Mouse (Mus musculus): Measurements from ENCODE around the gene Rbm8a. TPM values are rescaled to one million over a fixed set of nuclear protein-coding genes. Genes with fewer than 3 reads are reported as not detected.
"Not testable (repeated sequence)": the region's sequence is repeated elsewhere in the genome, so short reads cannot be mapped to it uniquely, and the experiment has no call there.

Gene Rbm8a
- polyA plus RNA-seq, 1 experiment from 2014 or later = 150 TPM

DNA sequence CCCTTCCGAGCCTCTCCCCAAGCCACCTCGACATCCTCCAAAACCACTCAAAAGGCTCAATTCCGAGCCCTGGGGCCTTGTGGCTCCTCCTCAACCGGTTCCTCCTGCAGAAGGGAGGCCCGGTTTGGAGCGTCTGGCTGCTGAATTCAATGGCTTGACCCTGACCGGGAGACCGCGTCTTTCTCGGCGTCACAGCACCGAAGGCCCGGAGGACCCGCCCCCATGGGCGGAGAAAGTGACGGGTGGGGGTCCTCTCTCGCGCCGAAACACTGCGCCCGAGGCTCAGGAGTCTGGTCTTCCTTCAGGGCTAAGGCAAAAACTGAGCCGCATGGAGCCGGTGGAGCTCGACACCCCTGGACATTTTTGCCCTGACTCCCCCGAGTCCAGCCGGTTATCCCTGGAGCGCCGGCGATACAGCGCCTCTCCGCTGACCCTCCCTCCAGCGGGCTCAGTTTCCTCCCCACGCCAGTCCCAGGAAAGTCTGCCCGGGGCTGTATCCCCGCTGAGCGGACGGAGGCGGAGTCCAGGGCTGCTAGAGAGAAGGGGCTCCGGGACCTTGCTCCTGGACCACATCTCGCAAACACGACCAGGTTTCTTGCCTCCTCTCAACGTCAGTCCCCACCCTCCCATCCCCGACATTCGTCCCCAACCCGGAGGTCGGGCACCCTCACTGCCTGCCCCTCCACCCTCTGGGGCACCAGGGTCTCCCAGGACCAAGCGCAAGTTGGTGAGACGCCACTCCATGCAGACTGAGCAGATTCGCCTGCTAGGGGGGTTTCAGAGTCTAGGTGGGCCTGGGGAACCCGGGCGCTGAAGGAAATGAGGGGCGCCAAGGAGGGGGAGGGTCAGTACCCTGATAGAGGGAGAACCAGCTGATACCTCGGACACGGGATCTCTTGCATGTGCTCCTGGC, 31.3 kb upstream of the Rbm8a start:
- Histone ChIP-seq H3K9me3 (no peaks in the 10 kb centered on the region), H3K36me3 (no peaks in the 10 kb centered on the region), H3K27me3 (ENCODE audit: insufficient read depth, poor library complexity, severe bottlenecking) (peaks cover 28% of the 10 kb centered on the region), H3K4me1 (peaks cover 52% of the 10 kb centered on the region), H3K27ac (peak overlapping the region; percentile 90), H3K4me3 (peak overlapping the region; percentile 71)
- peak; percentile 82 for DNase-seq (ENCODE audit: low spot score)
- 2% methylated on average over 54 of the region's 54 CpGs for WGBS

DNA sequence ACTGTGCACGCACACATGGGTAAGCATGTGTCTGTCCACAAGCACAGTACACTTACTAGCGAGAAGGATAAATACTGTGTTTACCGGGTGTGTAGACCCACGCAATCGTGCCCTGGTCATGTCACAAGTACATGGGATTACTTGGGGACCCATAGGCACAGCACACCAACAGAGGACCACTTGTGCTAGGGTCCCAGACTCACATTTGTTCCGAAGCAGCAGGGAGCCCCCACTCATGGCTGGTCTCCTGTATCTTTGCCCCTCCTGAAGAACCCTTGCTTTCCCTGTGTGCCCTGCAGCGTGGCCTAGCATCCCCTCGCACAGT, 30.7 kb upstream of the Rbm8a start:
- WGBS = 51% methylated on average over 8 of the region's 8 CpGs
- peaks cover 28% of the 10 kb centered on the region for H3K27me3 ChIP-seq (ENCODE audit: insufficient read depth, poor library complexity, severe bottlenecking)
- H3K27ac ChIP-seq = 0 out of 2 replicates have a peak overlapping the region, but pooled peaks have one; percentile 90
- DNase-seq (ENCODE audit: low spot score) = no peak
- peak overlapping the region; percentile 71 for H3K4me3 ChIP-seq
- H3K4me1 ChIP-seq = peaks cover 54% of the 10 kb centered on the region
- H3K9me3 ChIP-seq = no peaks in the 10 kb centered on the region
- peaks cover 3% of the 10 kb centered on the region for H3K36me3 ChIP-seq

DNA sequence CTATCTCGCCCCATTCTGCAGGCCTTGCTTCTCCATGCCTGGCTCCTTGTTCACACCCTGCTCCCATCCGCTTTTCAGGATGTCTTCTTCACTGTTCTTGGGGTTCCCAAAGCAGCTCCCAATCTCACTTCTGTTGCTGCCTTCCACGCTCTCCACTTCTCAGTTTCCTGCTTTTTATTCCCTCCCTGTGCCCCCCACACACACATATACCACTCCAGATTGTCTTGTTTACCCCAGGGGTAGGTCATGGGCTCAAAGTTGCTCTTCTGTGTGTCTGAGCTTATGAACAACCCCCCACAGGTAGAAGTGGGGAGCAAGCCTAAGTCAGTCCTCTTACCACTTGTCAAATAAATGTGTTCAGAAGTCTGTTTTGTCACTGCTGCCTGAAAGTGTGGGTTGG, 30.3 kb upstream of the Rbm8a start:
- H3K9me3 ChIP-seq = no peaks in the 10 kb centered on the region
- H3K27ac ChIP-seq = no peak overlapping the region
- peaks cover 28% of the 10 kb centered on the region for H3K27me3 ChIP-seq (ENCODE audit: insufficient read depth, poor library complexity, severe bottlenecking)
- H3K36me3 ChIP-seq = peaks cover 6% of the 10 kb centered on the region
- peaks cover 54% of the 10 kb centered on the region for H3K4me1 ChIP-seq
- 74% methylated on average over 3 of the region's 3 CpGs for WGBS
- no peak for DNase-seq (ENCODE audit: low spot score)
- peak overlapping the region; percentile 71; the same call in 1 of the 2 replicates for H3K4me3 ChIP-seq

DNA sequence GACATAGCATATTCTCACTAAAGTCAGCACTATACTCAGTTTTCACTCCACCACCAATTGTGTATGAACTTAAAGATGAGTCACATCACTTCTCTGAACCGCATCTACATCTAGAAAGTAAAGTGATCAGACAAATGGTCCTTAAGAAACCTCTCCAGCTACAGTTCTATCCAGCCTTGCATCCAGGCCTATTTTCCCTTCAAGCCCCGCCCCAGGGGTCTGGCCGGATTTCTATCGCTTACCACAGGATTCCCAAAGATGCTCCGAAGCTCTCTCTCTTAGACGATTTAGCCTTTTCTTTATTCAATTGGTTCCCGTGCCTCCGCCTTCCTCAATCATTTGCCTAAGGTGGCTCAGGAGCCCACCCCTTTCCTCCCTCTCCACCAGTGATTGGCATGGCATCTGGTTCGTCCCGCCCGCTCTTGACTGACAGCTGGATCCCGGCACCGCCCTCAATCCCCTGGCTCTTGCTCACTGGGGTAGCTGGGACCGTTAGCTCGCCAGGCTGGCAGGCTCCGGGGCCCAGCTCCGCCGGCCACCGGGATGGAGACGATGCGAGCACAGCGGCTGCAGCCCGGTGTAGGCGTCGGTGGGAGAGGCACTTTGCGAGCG, 29.0 kb upstream of the Rbm8a start, which contains the start of gene Lix1l:
Lix1l (plus strand) TSS at position 511 of the 612 bp plus-strand sequence.
- 1% methylated on average over 27 of the region's 27 CpGs for WGBS
- Histone ChIP-seq H3K27ac (peak within 1 kb of the TSS; percentile 98), H3K36me3 (peaks cover 7% of the 10 kb centered on the region), H3K9me3 (no peaks in the 10 kb centered on the region), H3K4me3 (peak within 1 kb of the TSS; percentile 92), H3K27me3 (ENCODE audit: insufficient read depth, poor library complexity, severe bottlenecking) (peaks cover 17% of the 10 kb centered on the region), H3K4me1 (peaks cover 52% of the 10 kb centered on the region)
- peak; percentile 98 for DNase-seq (ENCODE audit: low spot score)

DNA sequence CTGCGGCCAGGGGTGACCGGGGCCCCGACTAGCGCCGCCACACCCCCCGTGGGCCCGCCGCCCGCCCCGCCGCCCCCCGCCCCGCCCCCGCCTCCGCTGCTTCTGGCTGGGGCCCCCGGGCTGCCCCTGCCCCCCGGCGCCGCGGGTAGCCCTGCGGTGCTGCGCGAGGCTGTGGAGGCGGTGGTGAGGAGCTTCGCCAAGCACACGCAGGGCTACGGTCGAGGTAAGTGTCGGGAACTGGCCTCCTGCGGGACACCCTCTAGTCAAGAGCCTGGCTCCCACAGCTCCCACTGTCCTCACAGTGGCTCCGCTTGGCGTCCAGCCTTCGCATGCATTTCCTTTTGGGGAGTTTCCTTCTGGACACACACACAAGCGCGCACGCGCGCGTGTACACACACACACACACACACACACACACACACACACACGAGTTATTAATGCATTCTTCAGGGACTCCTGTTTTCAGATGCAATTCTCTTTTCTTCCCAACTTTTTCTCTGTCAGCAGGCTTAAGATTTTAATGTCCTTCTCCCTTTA, 28.4 kb upstream of the Rbm8a start:
- Histone ChIP-seq H3K27ac (peak overlapping the region; percentile 98), H3K4me3 (peak overlapping the region; percentile 92), H3K4me1 (peaks cover 47% of the 10 kb centered on the region), H3K9me3 (no peaks in the 10 kb centered on the region), H3K36me3 (peaks cover 11% of the 10 kb centered on the region), H3K27me3 (ENCODE audit: insufficient read depth, poor library complexity, severe bottlenecking) (peaks cover 12% of the 10 kb centered on the region; the same call in 1 of the 2 replicates)
- WGBS = under 1% methylated on average over 38 of the region's 40 CpGs
- DNase-seq (ENCODE audit: low spot score) = peak; percentile 88

DNA sequence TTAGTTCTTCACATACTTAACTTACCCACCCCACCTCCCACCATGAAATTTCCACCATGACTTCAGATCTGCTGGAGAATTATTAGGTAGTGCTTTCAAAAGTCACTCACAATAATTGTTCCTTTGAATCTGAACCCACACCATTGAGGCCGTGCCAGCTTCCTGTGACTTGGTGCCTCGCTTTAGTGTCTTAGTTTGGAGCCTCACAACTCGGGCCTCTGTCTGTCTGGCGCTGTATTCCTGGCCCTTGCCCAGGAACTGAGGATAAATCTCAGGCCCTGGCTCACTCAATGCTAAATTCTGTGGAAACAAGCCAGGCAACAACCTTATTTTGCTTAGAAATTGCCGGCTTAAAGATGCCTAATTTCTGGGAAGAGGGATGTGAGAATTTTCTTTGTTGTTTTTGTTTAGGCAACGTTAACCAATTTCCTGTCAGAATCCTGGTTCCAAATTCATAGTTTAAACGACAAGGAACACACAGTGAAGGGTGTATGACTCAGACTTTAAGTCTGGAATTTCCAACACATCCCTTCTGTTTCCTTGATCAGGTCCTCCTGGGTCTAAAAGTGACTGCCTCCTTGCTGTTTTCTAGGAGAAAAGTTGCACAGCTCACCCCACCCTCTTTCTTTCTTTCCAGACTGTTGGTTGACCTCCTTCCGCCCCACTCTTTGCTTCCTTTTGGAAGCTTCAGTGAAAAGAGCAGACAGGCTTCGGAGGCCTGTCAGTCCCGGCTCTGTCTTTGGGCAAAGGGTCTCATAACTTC, 27.6 kb upstream of the Rbm8a start:
- peaks cover 8% of the 10 kb centered on the region; the same call in 1 of the 2 replicates for H3K27me3 ChIP-seq (ENCODE audit: insufficient read depth, poor library complexity, severe bottlenecking)
- DNase-seq (ENCODE audit: low spot score) = no peak
- peaks cover 39% of the 10 kb centered on the region for H3K4me1 ChIP-seq
- H3K36me3 ChIP-seq = peaks cover 11% of the 10 kb centered on the region
- no peaks in the 10 kb centered on the region for H3K9me3 ChIP-seq
- WGBS = 42% methylated on average over 10 of the region's 10 CpGs
- peak overlapping the region; percentile 98 for H3K27ac ChIP-seq
- peak overlapping the region; percentile 92 for H3K4me3 ChIP-seq

DNA sequence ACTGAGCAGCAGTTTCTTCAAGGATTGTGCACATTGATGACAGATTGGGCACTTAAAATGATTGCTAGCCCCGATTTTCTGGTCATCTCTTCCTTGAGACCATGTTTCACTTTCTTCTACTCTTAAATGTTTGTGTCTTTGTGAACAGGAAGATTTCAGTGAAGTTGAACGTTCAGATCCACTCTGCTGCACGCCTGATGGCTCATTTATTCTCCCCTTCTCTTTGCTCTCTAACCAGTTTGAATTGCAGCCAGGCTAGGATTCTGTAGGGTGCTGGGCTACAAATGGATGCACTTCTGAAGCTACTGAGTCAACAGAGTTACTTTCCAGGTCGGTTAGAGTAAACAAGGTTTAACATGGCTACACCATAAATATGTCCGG, 27.0 kb upstream of the Rbm8a start:
- Histone ChIP-seq H3K36me3 (peaks cover 15% of the 10 kb centered on the region), H3K4me1 (peaks cover 33% of the 10 kb centered on the region), H3K9me3 (no peaks in the 10 kb centered on the region), H3K4me3 (peak overlapping the region; percentile 92), H3K27me3 (ENCODE audit: insufficient read depth, poor library complexity, severe bottlenecking) (peaks cover 8% of the 10 kb centered on the region; the same call in 1 of the 2 replicates), H3K27ac (peak overlapping the region; percentile 98; the same call in 1 of the 2 replicates)
- WGBS = 62% methylated on average over 5 of the region's 5 CpGs
- no peak for DNase-seq (ENCODE audit: low spot score)

DNA sequence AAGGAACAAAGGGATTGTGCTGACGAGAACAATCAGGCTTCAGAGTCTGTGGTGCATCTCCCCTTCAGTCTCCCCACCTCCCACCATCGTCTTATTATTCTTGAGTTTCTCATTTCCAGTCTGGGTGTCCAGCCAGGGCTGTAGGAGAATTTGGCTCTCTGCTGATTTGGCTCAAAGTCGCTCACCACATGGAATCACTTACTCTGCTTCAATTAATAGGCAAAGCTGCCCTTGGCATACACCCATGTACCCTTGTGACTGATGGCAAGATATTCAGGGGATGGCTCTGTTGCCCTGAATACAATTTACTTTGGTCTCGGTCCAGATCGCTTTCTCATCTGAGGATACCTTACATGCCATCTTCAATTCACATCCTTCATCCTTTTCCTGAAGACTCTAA, 26.4 kb upstream of the Rbm8a start:
- Histone ChIP-seq H3K4me1 (peaks cover 27% of the 10 kb centered on the region), H3K4me3 (peak overlapping the region; percentile 92; the same call in 1 of the 2 replicates), H3K36me3 (peaks cover 19% of the 10 kb centered on the region), H3K27ac (0 out of 2 replicates have a peak overlapping the region, but pooled peaks have one; percentile 98), H3K27me3 (ENCODE audit: insufficient read depth, poor library complexity, severe bottlenecking) (peaks cover 8% of the 10 kb centered on the region; the same call in 1 of the 2 replicates), H3K9me3 (no peaks in the 10 kb centered on the region)
- no peak for DNase-seq (ENCODE audit: low spot score)
- WGBS = 80% methylated on average over 5 of the region's 5 CpGs

DNA sequence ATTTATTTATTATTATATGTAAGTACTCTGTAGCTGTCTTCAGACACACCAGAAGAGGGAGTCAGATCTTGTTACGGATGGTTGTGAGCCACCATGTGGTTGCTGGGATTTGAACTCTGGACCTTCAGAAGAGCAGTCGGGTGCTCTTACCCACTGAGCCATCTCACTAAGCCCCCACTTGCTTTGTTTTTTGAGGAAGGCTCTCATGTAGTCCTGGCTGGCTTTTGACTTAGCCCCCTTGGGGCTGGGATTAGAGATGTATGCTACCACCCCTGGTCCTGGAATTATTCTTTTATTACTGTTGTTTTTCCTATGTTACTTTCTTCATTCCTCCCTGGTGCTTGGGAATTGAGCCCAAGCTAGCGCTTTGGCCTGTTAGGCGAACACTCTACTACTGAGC, 23.7 kb upstream of the Rbm8a start:
- not testable (repeated sequence) for H3K27me3 ChIP-seq (ENCODE audit: insufficient read depth, poor library complexity, severe bottlenecking); H3K4me3 ChIP-seq; H3K27ac ChIP-seq; H3K9me3 ChIP-seq; DNase-seq (ENCODE audit: low spot score)
- H3K4me1 ChIP-seq = peaks cover 24% of the 10 kb centered on the region
- H3K36me3 ChIP-seq = peaks cover 25% of the 10 kb centered on the region
- WGBS = 82% methylated on average over 4 of the region's 4 CpGs

DNA sequence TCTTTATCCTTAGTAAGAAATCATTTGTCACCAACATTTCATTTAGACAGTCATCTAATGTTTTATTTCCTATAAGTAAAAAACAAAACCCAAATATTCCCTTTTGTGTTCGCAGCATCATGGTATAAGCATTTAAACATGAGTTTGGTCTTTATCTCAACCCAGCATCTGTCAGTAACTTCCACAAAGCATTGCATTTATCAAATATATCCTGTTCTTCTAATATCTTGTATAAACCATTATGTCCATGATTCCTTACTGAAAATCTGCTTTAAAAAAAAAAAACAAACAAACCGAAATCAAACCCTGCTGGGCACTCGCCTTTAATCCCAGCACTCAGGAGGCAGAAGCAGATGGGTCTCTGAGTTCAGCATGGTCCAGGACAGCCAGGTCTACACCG, 23.1 kb upstream of the Rbm8a start:
- H3K27me3 ChIP-seq (ENCODE audit: insufficient read depth, poor library complexity, severe bottlenecking) = no peaks in the 10 kb centered on the region
- peaks cover 25% of the 10 kb centered on the region for H3K36me3 ChIP-seq
- H3K4me1 ChIP-seq = peaks cover 24% of the 10 kb centered on the region
- no peak for DNase-seq (ENCODE audit: low spot score)
- 83% methylated on average over 4 of the region's 4 CpGs for WGBS
- H3K4me3 ChIP-seq = no peak overlapping the region
- no peaks in the 10 kb centered on the region for H3K9me3 ChIP-seq
- H3K27ac ChIP-seq = no peak overlapping the region

DNA sequence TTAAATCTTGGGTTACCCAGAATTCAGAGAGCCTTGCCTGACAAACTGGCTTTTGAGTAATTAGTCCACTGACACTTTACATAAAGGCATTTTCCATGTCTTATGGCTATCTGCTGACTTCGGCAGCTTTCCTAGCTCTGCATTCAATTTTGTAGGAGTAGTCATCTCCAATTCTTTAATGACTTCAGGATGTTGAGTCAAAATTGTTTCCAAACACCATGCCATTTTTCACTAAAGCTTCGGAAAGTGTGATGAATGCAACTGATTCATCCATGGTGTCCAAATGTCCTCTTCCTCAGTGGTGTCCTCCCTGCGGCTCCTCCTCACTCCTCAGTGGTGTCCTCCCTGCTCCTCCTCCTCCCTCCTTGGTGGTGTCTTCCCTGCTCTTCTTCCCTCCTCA, 11.8 kb upstream of the Rbm8a start:
- no peaks in the 10 kb centered on the region for H3K9me3 ChIP-seq
- 93% methylated on average over 3 of the region's 3 CpGs for WGBS
- no peak overlapping the region for H3K27ac ChIP-seq
- H3K4me1 ChIP-seq = no peaks in the 10 kb centered on the region
- no peak overlapping the region for H3K4me3 ChIP-seq
- no peak for DNase-seq (ENCODE audit: low spot score)
- no peaks in the 10 kb centered on the region for H3K27me3 ChIP-seq (ENCODE audit: insufficient read depth, poor library complexity, severe bottlenecking)
- H3K36me3 ChIP-seq = peaks cover 79% of the 10 kb centered on the region

DNA sequence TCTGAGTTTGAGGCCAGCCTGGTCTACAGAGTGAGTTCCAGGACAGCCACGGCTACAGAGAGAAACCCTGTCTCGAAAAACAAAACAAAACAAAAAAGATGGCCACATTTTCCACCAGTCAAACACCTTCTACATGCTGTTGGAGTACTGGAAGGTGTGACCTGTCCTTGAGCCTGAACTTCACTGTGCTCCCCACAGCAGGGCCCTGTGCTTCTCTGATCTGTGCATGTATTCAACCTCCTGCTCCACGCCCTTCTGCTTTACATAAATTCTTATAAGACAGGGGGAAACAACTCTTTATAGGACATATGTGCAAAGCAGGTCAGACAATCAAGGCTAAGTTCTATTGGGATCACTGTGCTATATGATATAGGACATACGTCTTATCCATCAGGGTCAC, 6.5 kb upstream of the Rbm8a start:
- Histone ChIP-seq H3K9me3 (no peaks in the 10 kb centered on the region), H3K36me3 (peaks cover 79% of the 10 kb centered on the region), H3K27me3 (ENCODE audit: insufficient read depth, poor library complexity, severe bottlenecking) (no peaks in the 10 kb centered on the region), H3K27ac (no peak overlapping the region), H3K4me3 (no peak overlapping the region), H3K4me1 (no peaks in the 10 kb centered on the region)
- DNase-seq (ENCODE audit: low spot score) = no peak
- WGBS = 91% methylated on average over 4 of the region's 4 CpGs

All from heart, embryonic 10.5 days (tissue).